Mouse (Mus musculus) hindbrain, embryonic 13.5 days (tissue): ENCODE data around the gene Retreg2. TPM values are rescaled to one million over a fixed set of nuclear protein-coding genes. Genes with fewer than 3 reads are reported as not detected.

ENCODE experiments used
- ATAC-seq: fragments of 200-750 bp; cut with Nextera tagmentation; 2 replicates; pipeline ENCODE4 v1.8.0; 2017; ENCODE audit warnings: moderate TSS enrichment; ENCODE audit not compliant: low FRiP score
- H3K27ac ChIP-seq: fragments of 300-500 bp; sonication (generic); 2 replicates; pipeline ENCODE4 v1.5.1; 2015; ENCODE audit warnings: inconsistent platforms, mild to moderate bottlenecking, moderate library complexity
- H3K27me3 ChIP-seq: fragments of 300-500 bp; sonication (generic); 2 replicates; pipeline ENCODE4 v1.6.1; 2015; ENCODE audit warnings: mild to moderate bottlenecking, inconsistent platforms
- H3K36me3 ChIP-seq: fragments of 300-500 bp; sonication (generic); 2 replicates; pipeline ENCODE4 v1.6.1; 2015; ENCODE audit warnings: mild to moderate bottlenecking, inconsistent platforms
- H3K4me1 ChIP-seq: fragments of 300-500 bp; sonication (generic); replicated peaks from 2 replicates; pipeline ENCODE4 v1.6.1; 2015; ENCODE audit warnings: inconsistent platforms
- H3K4me2 ChIP-seq: fragments of 300-500 bp; sonication (generic); 2 replicates; pipeline ENCODE4 v1.6.1; 2015; ENCODE audit warnings: inconsistent platforms, mild to moderate bottlenecking, moderate library complexity
- H3K4me3 ChIP-seq: fragments of 300-500 bp; sonication (generic); 2 replicates; pipeline ENCODE4 v1.5.1; 2015; ENCODE audit warnings: mild to moderate bottlenecking, inconsistent platforms
- H3K9ac ChIP-seq: fragments of 300-500 bp; sonication (generic); 2 replicates; pipeline ENCODE4 v1.6.1; 2015; ENCODE audit warnings: mild to moderate bottlenecking, inconsistent platforms
- H3K9me3 ChIP-seq: fragments of 300-500 bp; sonication (generic); 2 replicates; pipeline ENCODE4 v1.6.1; 2016; ENCODE audit warnings: inconsistent platforms
- WGBS: fragments of 180-500 bp; shearing (Covaris S2); methylation state at CpG from one replicate; pipeline ENCODE4 v1.1.7; 2015; 5-methylcytosine and 5-hydroxymethylcytosine counted together
- polyA plus RNA-seq: library from polyadenylated mRNA; unstranded; fragments of >200 nt; fragmentation: Nextera tagmentation; extraction: Ambion mirVana; gene quantifications from 2 replicates; pipeline ENCODE4 v1.2.1, GENCODE M21; 2015

Retreg2 gene
- polyA plus RNA-seq, result 106 and 114 TPM in 2 replicates

GRCm38 (mm10) chr1:75142301-75143261, at the start of gene Retreg2, which contains the start of gene Cnppd1:
Retreg2 (plus strand) TSS chr1:75142778.
Cnppd1 (minus strand) TSS chr1:75142711.
- Histone ChIP-seq H3K36me3 (peaks cover 56% of the 10 kb centered on the region), H3K9ac (peak within 1 kb of the TSS; percentile 91), H3K9me3 (no peaks in the 10 kb centered on the region), H3K4me2 (peak within 1 kb of the TSS; percentile 87), H3K27me3 (no peaks in the 10 kb centered on the region), H3K4me3 (peak within 1 kb of the TSS; percentile 70), H3K4me1 (peaks cover 51% of the 10 kb centered on the region), H3K27ac (peak within 1 kb of the TSS; percentile 98)
- WGBS, result under 1% methylated on average over 80 of the region's 91 CpGs
- peak; percentile 89 for ATAC-seq

DNA sequence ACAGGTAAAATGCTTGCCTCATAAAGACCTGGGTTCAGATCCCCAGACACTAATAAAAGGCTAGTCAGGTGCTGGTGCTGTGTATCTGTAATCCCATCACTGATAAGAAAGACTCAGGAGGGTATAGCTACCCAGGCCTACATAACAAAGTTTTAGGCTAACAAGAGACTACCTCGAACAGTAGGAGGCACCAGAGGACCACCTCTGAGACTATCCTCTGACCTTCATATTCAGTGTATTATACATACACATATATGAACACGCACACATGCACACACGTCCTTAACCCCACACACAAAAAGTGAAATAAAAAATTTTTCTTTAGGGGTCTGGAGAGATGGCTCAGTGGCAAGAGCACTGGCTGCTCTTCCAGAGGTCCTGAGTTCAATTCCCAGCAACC, 20.4 kb upstream of the Retreg2 start:
- Histone ChIP-seq H3K27ac (no peak overlapping the region), H3K27me3 (no peaks in the 10 kb centered on the region), H3K4me2 (no peak overlapping the region), H3K4me1 (peaks cover 9% of the 10 kb centered on the region), H3K36me3 (no peaks in the 10 kb centered on the region), H3K9me3 (no peaks in the 10 kb centered on the region), H3K9ac (no peak overlapping the region), H3K4me3 (no peak overlapping the region)
- 86% methylated on average over 3 of the region's 3 CpGs for WGBS
- no peak for ATAC-seq

- WGBS, result 1% methylated on average over 56 of the region's 56 CpGs
- H3K9me3 ChIP-seq, result no peaks in the 10 kb centered on the region
- peak; percentile 96 for ATAC-seq
- peak within 1 kb of the TSS; percentile 50 for H3K4me3 ChIP-seq
- H3K4me2 ChIP-seq, result peak within 1 kb of the TSS; percentile 52
- peaks cover 5% of the 10 kb centered on the region; the same call in 1 of the 2 replicates for H3K27me3 ChIP-seq
- H3K36me3 ChIP-seq, result no peaks in the 10 kb centered on the region
- H3K9ac ChIP-seq, result peak within 1 kb of the TSS; percentile 62
- H3K27ac ChIP-seq, result peak within 1 kb of the TSS; percentile 90
- peaks cover 9% of the 10 kb centered on the region for H3K4me1 ChIP-seq
Measured at GRCm38 (mm10) chr1:75124346-75125321, 17.9 kb upstream of the Retreg2 start, which contains the start of gene Nhej1. Nhej1 (minus strand) TSS chr1:75125200.

GRCm38 (mm10) chr1:75125418-75125817, 17.2 kb upstream of the Retreg2 start:
- 41% methylated on average over 5 of the region's 5 CpGs for WGBS
- Histone ChIP-seq H3K9ac (peak overlapping the region; percentile 35; the same call in 1 of the 2 replicates), H3K9me3 (no peaks in the 10 kb centered on the region), H3K4me2 (peak overlapping the region; percentile 52), H3K4me3 (peak overlapping the region; percentile 50), H3K4me1 (peaks cover 9% of the 10 kb centered on the region), H3K27ac (no peak overlapping the region; the same call in 1 of the 2 replicates), H3K27me3 (peaks cover 5% of the 10 kb centered on the region; the same call in 1 of the 2 replicates), H3K36me3 (no peaks in the 10 kb centered on the region)
- ATAC-seq, result no peak

DNA sequence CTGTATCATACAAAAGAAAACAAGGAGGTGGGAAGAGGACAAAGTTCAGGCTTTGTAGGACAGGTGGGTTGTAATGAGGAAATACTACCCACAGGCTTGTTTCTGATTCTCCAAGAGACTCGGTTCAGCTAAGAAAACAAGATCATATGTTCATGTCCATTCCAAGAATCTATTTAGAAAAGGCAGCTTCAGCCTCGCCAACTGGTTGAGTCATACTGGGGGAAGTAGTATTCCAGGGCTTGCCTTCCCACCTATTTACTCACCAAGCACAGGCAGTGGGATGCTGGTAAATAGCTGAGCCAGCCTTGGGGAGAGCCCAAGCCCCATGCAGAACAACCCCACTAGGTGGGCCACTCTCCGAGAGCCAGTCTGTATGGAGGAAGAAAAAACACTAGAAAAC, 13.9 kb upstream of the Retreg2 start:
- no peak overlapping the region for H3K4me3 ChIP-seq
- no peaks in the 10 kb centered on the region for H3K36me3 ChIP-seq
- WGBS, result 76% methylated on average over 3 of the region's 3 CpGs
- no peak overlapping the region for H3K9ac ChIP-seq
- no peak for ATAC-seq
- H3K4me1 ChIP-seq, result peaks cover 9% of the 10 kb centered on the region
- no peak overlapping the region for H3K27ac ChIP-seq
- H3K27me3 ChIP-seq, result peaks cover 10% of the 10 kb centered on the region
- no peaks in the 10 kb centered on the region for H3K9me3 ChIP-seq
- H3K4me2 ChIP-seq, result no peak overlapping the region

GRCm38 (mm10) chr1:75133421-75134207, 9.0 kb upstream of the Retreg2 start, which contains the start of gene Slc23a3:
Slc23a3 (minus strand) TSS chr1:75133890.
- H3K27ac ChIP-seq, result no peak within 1 kb of the TSS
- no peaks in the 10 kb centered on the region for H3K4me1 ChIP-seq
- peaks cover 36% of the 10 kb centered on the region for H3K36me3 ChIP-seq
- no peak within 1 kb of the TSS for H3K4me2 ChIP-seq
- H3K9ac ChIP-seq, result no peak within 1 kb of the TSS
- WGBS, result 67% methylated on average over 12 of the region's 12 CpGs
- ATAC-seq, result no peak
- no peak within 1 kb of the TSS for H3K4me3 ChIP-seq
- peaks cover 10% of the 10 kb centered on the region for H3K27me3 ChIP-seq
- H3K9me3 ChIP-seq, result no peaks in the 10 kb centered on the region

DNA sequence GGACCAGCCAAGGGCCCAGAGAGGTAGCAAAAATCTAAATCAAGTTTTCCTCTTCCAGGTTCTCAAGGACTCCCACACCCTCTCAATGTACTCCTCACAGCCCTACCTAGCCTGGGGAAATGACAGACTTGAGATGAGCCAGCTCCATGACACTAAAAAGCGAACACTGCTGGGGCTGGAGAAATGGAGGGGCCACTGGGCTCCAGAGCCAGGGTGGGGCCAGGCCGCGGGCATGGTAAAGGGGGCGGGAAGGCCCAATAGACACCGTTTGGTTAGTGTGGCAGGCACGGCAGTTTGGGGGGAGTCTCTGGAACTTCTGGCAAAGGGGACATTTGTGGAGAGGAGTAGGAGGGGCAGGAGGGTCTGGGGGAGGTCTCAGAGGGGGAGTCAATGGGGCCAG, 6.3 kb upstream of the Retreg2 start:
- H3K27me3 ChIP-seq, result peaks cover 5% of the 10 kb centered on the region; the same call in 1 of the 2 replicates
- H3K36me3 ChIP-seq, result peaks cover 47% of the 10 kb centered on the region
- no peaks in the 10 kb centered on the region for H3K9me3 ChIP-seq
- ATAC-seq, result no peak
- 86% methylated on average over 6 of the region's 6 CpGs for WGBS
- H3K4me2 ChIP-seq, result no peak overlapping the region
- no peak overlapping the region for H3K27ac ChIP-seq
- peaks cover 24% of the 10 kb centered on the region for H3K4me1 ChIP-seq
- no peak overlapping the region for H3K4me3 ChIP-seq
- no peak overlapping the region for H3K9ac ChIP-seq

DNA sequence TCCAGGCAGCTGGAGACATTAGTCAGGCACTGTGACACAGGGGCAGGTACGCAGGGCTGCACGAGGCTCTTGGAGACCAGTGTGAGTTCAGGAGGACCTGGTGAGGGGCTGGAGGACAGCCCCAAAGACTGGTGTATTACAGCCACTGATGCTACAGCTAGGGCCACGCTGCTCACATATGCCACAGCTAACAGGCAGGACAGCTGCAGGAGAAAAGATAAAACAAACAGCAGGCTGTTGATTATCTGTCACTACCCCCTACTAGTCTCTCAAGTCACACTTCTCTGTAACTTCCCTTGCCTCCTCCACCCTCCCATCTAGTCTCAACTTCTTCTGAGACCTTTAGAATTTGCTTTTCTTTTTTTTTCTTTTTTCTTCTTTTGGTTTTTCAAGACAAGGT, 5.8 kb upstream of the Retreg2 start:
- H3K9ac ChIP-seq, result no peak overlapping the region
- no peaks in the 10 kb centered on the region for H3K9me3 ChIP-seq
- peaks cover 28% of the 10 kb centered on the region for H3K4me1 ChIP-seq
- no peak overlapping the region for H3K4me2 ChIP-seq
- no peak for ATAC-seq
- H3K4me3 ChIP-seq, result no peak overlapping the region
- 76% methylated on average over 3 of the region's 3 CpGs for WGBS
- no peak overlapping the region for H3K27ac ChIP-seq
- peaks cover 5% of the 10 kb centered on the region; the same call in 1 of the 2 replicates for H3K27me3 ChIP-seq
- peaks cover 47% of the 10 kb centered on the region for H3K36me3 ChIP-seq

GRCm38 (mm10) chr1:75138448-75138847, 4.1 kb upstream of the Retreg2 start:
- H3K4me2 ChIP-seq, result no peak overlapping the region
- H3K4me1 ChIP-seq, result peaks cover 34% of the 10 kb centered on the region
- WGBS, result 92% methylated on average over 2 of the region's 2 CpGs
- H3K36me3 ChIP-seq, result peaks cover 47% of the 10 kb centered on the region
- H3K9ac ChIP-seq, result no peak overlapping the region
- H3K9me3 ChIP-seq, result no peaks in the 10 kb centered on the region
- no peak overlapping the region for H3K4me3 ChIP-seq
- no peak overlapping the region for H3K27ac ChIP-seq
- H3K27me3 ChIP-seq, result no peaks in the 10 kb centered on the region
- no peak for ATAC-seq

- H3K27me3 ChIP-seq, result no peaks in the 10 kb centered on the region
- no peaks in the 10 kb centered on the region for H3K9me3 ChIP-seq
- H3K36me3 ChIP-seq, result peaks cover 56% of the 10 kb centered on the region
- peak overlapping the region; percentile 91 for H3K9ac ChIP-seq
- peaks cover 51% of the 10 kb centered on the region for H3K4me1 ChIP-seq
- H3K4me2 ChIP-seq, result peak overlapping the region; percentile 87
- 67% methylated on average over 4 of the region's 4 CpGs for WGBS
- H3K27ac ChIP-seq, result peak overlapping the region; percentile 98
- no peak for ATAC-seq
- peak overlapping the region; percentile 70 for H3K4me3 ChIP-seq
Measured at GRCm38 (mm10) chr1:75140601-75141190, 1.9 kb upstream of the Retreg2 start.
